Mouse (Mus musculus) megakaryocyte, embryonic 14.5 days (primary cell): ENCODE measurements around the gene Nnat. TPM values are rescaled to one million over a fixed set of nuclear protein-coding genes. Genes with fewer than 3 reads are reported as not detected.

Experiments used
- H3K27me3 ChIP-seq: replicated peaks from 2 replicates; pipeline ENCODE3; 2012; ENCODE audit warnings: inconsistent platforms
- H3K36me3 ChIP-seq: replicated peaks from 2 replicates; pipeline ENCODE3; 2012; ENCODE audit warnings: low read length, inconsistent platforms, mixed read lengths
- H3K4me1 ChIP-seq: 2 replicates; pipeline ENCODE4 v1.6.1; 2012; ENCODE audit warnings: inconsistent platforms
- H3K4me3 ChIP-seq: replicated peaks from 2 replicates; pipeline ENCODE3; 2012; ENCODE audit warnings: moderate library complexity, mild to moderate bottlenecking, inconsistent platforms
- H3K9me3 ChIP-seq: 2 replicates; pipeline ENCODE4 v1.6.1; 2012; ENCODE audit warnings: inconsistent platforms
- FLI1 ChIP-seq: IDR thresholded peaks from 2 replicates; pipeline ENCODE4 v1.6.1; 2012; ENCODE audit warnings: low read length, inconsistent platforms, mixed read lengths
- GATA1 ChIP-seq: IDR thresholded peaks from 3 replicates; pipeline ENCODE4 v1.6.1; 2012; ENCODE audit warnings: mixed read lengths, low read length, inconsistent platforms, borderline replicate concordance
- polyA plus RNA-seq: library from polyadenylated mRNA; stranded (reverse); fragments of >175 nt; gene quantifications from 2 replicates; pipeline ENCODE4 v1.2.3, GENCODE M21; 2012; ENCODE audit warnings: low replicate concordance; ENCODE audit not compliant: insufficient read depth

Gene Nnat
- polyA plus RNA-seq, 1 experiment = not detected

GRCm38 (mm10) chr2:157596876-157597566, 37.1 kb downstream of the Nnat start:
- no peaks in the 10 kb centered on the region for H3K36me3 ChIP-seq
- H3K4me3 ChIP-seq = no peak overlapping the region
- H3K9me3 ChIP-seq = peaks cover 3% of the 10 kb centered on the region; the same call in 1 of the 2 replicates
- TF ChIP-seq GATA1 = no peak
- no peak for TF ChIP-seq FLI1
- peaks cover 9% of the 10 kb centered on the region; the same call in 1 of the 2 replicates for H3K4me1 ChIP-seq
- H3K27me3 ChIP-seq = peaks cover 47% of the 10 kb centered on the region

GRCm38 (mm10) chr2:157601435-157601839, 41.6 kb downstream of the Nnat start:
- TF ChIP-seq FLI1 (no peak), GATA1 (no peak)
- Histone ChIP-seq H3K4me1 (peaks cover 17% of the 10 kb centered on the region; the same call in 1 of the 2 replicates), H3K27me3 (peaks cover 60% of the 10 kb centered on the region), H3K4me3 (no peak overlapping the region), H3K9me3 (peaks cover 3% of the 10 kb centered on the region; the same call in 1 of the 2 replicates), H3K36me3 (no peaks in the 10 kb centered on the region)

GRCm38 (mm10) chr2:157605025-157605675, 45.3 kb downstream of the Nnat start:
- Histone ChIP-seq H3K27me3 (peaks cover 75% of the 10 kb centered on the region), H3K4me3 (no peak overlapping the region), H3K9me3 (peaks cover under 1% of the 10 kb centered on the region; the same call in 1 of the 2 replicates), H3K36me3 (no peaks in the 10 kb centered on the region), H3K4me1 (peaks cover 18% of the 10 kb centered on the region; the same call in 1 of the 2 replicates)
- TF ChIP-seq GATA1 (no peak), FLI1 (no peak)

- Histone ChIP-seq H3K9me3 (no peaks in the 10 kb centered on the region), H3K4me3 (no peak overlapping the region), H3K36me3 (no peaks in the 10 kb centered on the region), H3K4me1 (peaks cover 12% of the 10 kb centered on the region; the same call in 1 of the 2 replicates), H3K27me3 (peaks cover 81% of the 10 kb centered on the region)
- no peak for TF ChIP-seq FLI1
- no peak for TF ChIP-seq GATA1
Observed at GRCm38 (mm10) chr2:157607542-157608236, 47.8 kb downstream of the Nnat start.

GRCm38 (mm10) chr2:157611735-157612134, 51.9 kb downstream of the Nnat start:
- Histone ChIP-seq H3K4me1 (peaks cover 12% of the 10 kb centered on the region), H3K4me3 (no peak overlapping the region), H3K27me3 (peaks cover 88% of the 10 kb centered on the region), H3K36me3 (no peaks in the 10 kb centered on the region), H3K9me3 (no peaks in the 10 kb centered on the region)
- TF ChIP-seq FLI1 (no peak), GATA1 (no peak)

Other genes with a start within 250 kb of the Nnat start
- gene Ghrh, start 212.6 kb upstream of the Nnat start, polyA plus RNA-seq = 1.1 TPM in 1 of 2 replicates, not detected in the other
- 42.3 and 73.0 TPM in 2 replicates for gene Manbal, start 192.5 kb upstream of the Nnat start, polyA plus RNA-seq
- 186 and 225 TPM in 2 replicates for gene Src, start 141.6 kb upstream of the Nnat start, polyA plus RNA-seq
- gene Blcap, start 11.2 kb downstream of the Nnat start, polyA plus RNA-seq = 24.7 and 88.6 TPM in 2 replicates
- 2.0 and 11.9 TPM in 2 replicates for gene Ctnnbl1, start 177.3 kb downstream of the Nnat start, polyA plus RNA-seq